Mouse (Mus musculus): Measurements from ENCODE around the gene Tsks. TPM values are rescaled to one million over a fixed set of nuclear protein-coding genes. Genes with fewer than 3 reads are reported as not detected.

The Tsks gene
- total and polyA plus RNA-seq, 3 experiments: 0.08 TPM; not detected in 2

- H3K4me3 ChIP-seq (ENCODE audit: control insufficient read depth in 1 of 2, insufficient read depth in 1 of 2, low read depth in 2 of 2, low read length in 2 of 2): no peak overlapping the region
- no peak overlapping the region for H3K27ac ChIP-seq (ENCODE audit: control insufficient read depth, low read depth, low read length)
- H3K9me3 ChIP-seq (replicated peaks; ENCODE audit: insufficient read depth, low read length): no peaks in the 10 kb centered on the region
- H3K27me3 ChIP-seq (ENCODE audit: control insufficient read depth in 1 of 2, insufficient read depth in 2 of 2, low read length in 2 of 2): no peaks in the 10 kb centered on the region
- TF ChIP-seq ELF1 (IDR thresholded peaks at IDR 0.05; ENCODE audit: low read depth, low read length) (no peak), ZMIZ1 (IDR thresholded peaks at IDR 0.05; ENCODE audit: low read depth, low read length) (peak; percentile 68; the same call in 1 of the 2 replicates), POLR2A (IDR thresholded peaks at IDR 0.05; ENCODE audit: control insufficient read depth in 1 of 2, insufficient read depth in 1 of 2, low read depth in 1 of 2, low read length in 2 of 2, poor library complexity in 1 of 2) (no peak)
- H3K9ac ChIP-seq (ENCODE audit: control insufficient read depth, low read depth, low read length, poor library complexity, severe bottlenecking): no peak overlapping the region
- H3K36me3 ChIP-seq (ENCODE audit: control insufficient read depth in 1 of 2, insufficient read depth in 2 of 2, low read length in 2 of 2): peaks cover 1 to 7% of the 10 kb centered on the region in 2 experiments; a peak in 3 of 4 replicates
- peaks cover 20% of the 10 kb centered on the region for H3K79me2 ChIP-seq (ENCODE audit: control insufficient read depth, insufficient read depth, low read length, poor library complexity)
- DNase-seq (ENCODE audit: low read depth, low spot score): no peak
- no peaks in the 10 kb centered on the region for H3K4me1 ChIP-seq (ENCODE audit: control insufficient read depth in 1 of 2, insufficient read depth in 2 of 2, low read length in 2 of 2)
Measured at GRCm38 (mm10) chr7:45002440-45002839, 59.4 kb downstream of the Tsks start.

- no peaks in the 10 kb centered on the region for H3K27me3 ChIP-seq (ENCODE audit: control insufficient read depth in 1 of 2, insufficient read depth in 2 of 2, low read length in 2 of 2)
- no peak overlapping the region for H3K27ac ChIP-seq (ENCODE audit: control insufficient read depth, low read depth, low read length)
- H3K36me3 ChIP-seq (ENCODE audit: control insufficient read depth in 1 of 2, insufficient read depth in 2 of 2, low read length in 2 of 2): peaks cover 1 to 3% of the 10 kb centered on the region in 2 experiments; a peak in 3 of 4 replicates
- H3K9ac ChIP-seq (ENCODE audit: control insufficient read depth, low read depth, low read length, poor library complexity, severe bottlenecking): no peak overlapping the region
- DNase-seq (ENCODE audit: low read depth, low spot score): no peak
- TF ChIP-seq TCF12 (IDR thresholded peaks at IDR 0.05; ENCODE audit: low read depth, low read length) (no peak), USF1 (IDR thresholded peaks at IDR 0.05; ENCODE audit: low read depth, low read length) (no peak), ELF1 (IDR thresholded peaks at IDR 0.05; ENCODE audit: low read depth, low read length) (no peak), MYC (IDR thresholded peaks at IDR 0.05; ENCODE audit: low read depth, low read length) (no peak), CHD2 (IDR thresholded peaks at IDR 0.05; ENCODE audit: low read length) (no peak), RCOR1 (IDR thresholded peaks at IDR 0.05; ENCODE audit: low read depth, low read length) (no peak), POLR2AphosphoS5 (IDR thresholded peaks at IDR 0.05; ENCODE audit: borderline replicate concordance, low read depth, low read length) (no peak), ZNF384 (IDR thresholded peaks at IDR 0.05; ENCODE audit: low read depth, low read length) (no peak), KAT2A (conservative IDR thresholded peaks at IDR 0.05; ENCODE audit: low read depth, low read length) (no peak)
- no peaks in the 10 kb centered on the region for H3K4me1 ChIP-seq (ENCODE audit: control insufficient read depth in 1 of 2, insufficient read depth in 2 of 2, low read length in 2 of 2)
- H3K9me3 ChIP-seq (replicated peaks; ENCODE audit: insufficient read depth, low read length): no peaks in the 10 kb centered on the region
- no peak overlapping the region for H3K4me3 ChIP-seq (ENCODE audit: control insufficient read depth in 1 of 2, insufficient read depth in 1 of 2, low read depth in 2 of 2, low read length in 2 of 2)
- peaks cover 4% of the 10 kb centered on the region for H3K79me2 ChIP-seq (ENCODE audit: control insufficient read depth, insufficient read depth, low read length, poor library complexity)
Measured at GRCm38 (mm10) chr7:45004546-45004945, 61.5 kb downstream of the Tsks start.

GRCm38 (mm10) chr7:45005321-45005992, 62.5 kb downstream of the Tsks start:
- H3K4me3 ChIP-seq (ENCODE audit: control insufficient read depth in 1 of 2, insufficient read depth in 1 of 2, low read depth in 2 of 2, low read length in 2 of 2): no peak overlapping the region
- H3K36me3 ChIP-seq (ENCODE audit: control insufficient read depth in 1 of 2, insufficient read depth in 2 of 2, low read length in 2 of 2): peaks cover 0 to 3% of the 10 kb centered on the region in 2 experiments; a peak in 2 of 4 replicates
- no peaks in the 10 kb centered on the region for H3K79me2 ChIP-seq (ENCODE audit: control insufficient read depth, insufficient read depth, low read length, poor library complexity)
- H3K27me3 ChIP-seq (ENCODE audit: control insufficient read depth in 1 of 2, insufficient read depth in 2 of 2, low read length in 2 of 2): no peaks in the 10 kb centered on the region
- H3K4me1 ChIP-seq (ENCODE audit: control insufficient read depth in 1 of 2, insufficient read depth in 2 of 2, low read length in 2 of 2): no peaks in the 10 kb centered on the region
- TF ChIP-seq HCFC1 (IDR thresholded peaks at IDR 0.05; ENCODE audit: low read depth, low read length) (peak; percentile 71), SMC3 (IDR thresholded peaks at IDR 0.05; ENCODE audit: low read depth, low read length) (no peak)
- H3K9ac ChIP-seq (ENCODE audit: control insufficient read depth, low read depth, low read length, poor library complexity, severe bottlenecking): no peak overlapping the region
- H3K27ac ChIP-seq (ENCODE audit: control insufficient read depth, low read depth, low read length): no peak overlapping the region
- no peak for DNase-seq (ENCODE audit: low read depth, low spot score)
- H3K9me3 ChIP-seq (replicated peaks; ENCODE audit: insufficient read depth, low read length): no peaks in the 10 kb centered on the region
